Mouse (Mus musculus): ENCODE results near the gene Ubap1.

Ubap1 gene

DNA sequence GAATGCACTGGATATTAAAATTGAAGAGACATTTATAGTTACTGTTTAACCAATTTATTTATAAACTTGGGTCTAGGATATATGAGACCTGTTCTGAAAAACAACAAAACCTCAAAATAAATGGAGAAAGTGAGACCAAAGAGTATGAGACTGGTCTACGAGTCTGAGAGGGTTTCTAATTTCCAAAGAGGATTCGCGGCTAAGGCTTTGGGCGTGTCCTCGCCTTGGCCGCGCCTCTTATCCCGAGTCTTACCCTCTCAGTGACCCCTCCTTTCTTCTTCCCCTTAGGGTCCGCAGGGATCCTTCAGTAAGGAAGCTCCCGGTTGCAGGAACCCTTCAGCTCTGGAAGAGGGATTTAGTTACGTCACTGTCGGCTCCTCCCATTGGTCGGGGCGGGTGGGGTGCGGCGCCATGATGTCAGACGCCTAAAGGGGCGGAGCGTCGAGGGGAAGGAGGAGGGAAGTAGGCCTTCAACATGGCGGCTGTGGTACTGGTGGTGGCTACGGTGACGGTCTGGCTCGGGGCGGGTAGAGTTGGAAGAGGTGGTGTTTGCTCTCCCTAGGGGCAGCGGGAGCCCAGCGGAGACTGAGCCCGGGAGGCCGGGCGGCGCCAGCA, at the start of gene Ubap1:
Ubap1 (plus strand) TSS at position 413 of the 615 bp plus-strand sequence.
- DNase-seq: peak; percentile 96

DNA sequence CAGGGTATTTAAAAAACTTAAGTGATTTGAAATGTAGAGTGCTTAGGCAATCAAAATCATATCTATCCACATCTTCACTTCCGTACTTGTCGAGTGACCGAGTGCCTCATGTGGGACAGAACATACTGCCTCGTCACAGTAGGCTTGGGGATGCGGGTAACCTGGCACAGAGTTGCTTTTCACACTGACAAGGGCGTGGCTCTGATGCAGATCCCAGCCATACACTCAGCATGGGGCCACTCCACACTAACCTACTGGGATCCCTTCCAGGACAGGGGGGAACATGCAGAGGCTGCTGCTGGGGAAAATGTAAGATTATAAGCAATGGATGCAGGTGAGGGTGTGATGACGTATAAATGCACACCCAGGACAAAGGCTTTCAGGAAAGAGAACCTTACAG, 45.1 kb upstream of the Ubap1 start:
- DNase-seq: peak; percentile 58 to 60

DNA sequence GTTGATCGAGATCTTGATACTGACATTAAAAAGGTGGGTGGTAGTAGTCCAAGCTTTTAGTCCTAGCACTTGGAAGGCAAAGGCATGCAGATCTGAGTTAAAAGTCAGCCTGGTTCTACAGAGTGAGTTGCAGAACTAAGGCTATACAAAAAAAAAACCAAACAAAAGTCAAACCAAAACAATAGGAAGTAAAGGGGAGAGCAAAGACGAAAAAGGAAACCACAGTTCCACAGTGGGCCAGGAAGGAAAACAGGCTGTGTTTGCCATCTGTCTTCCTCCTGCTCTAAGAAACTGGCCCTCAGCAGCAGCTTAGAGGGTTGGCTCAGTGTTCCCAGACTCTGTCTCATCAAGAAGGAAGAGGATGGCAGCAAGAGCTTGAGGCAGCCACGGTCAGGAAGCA, 44.5 kb upstream of the Ubap1 start:
- DNase-seq: peak; percentile 25 to 37

DNA sequence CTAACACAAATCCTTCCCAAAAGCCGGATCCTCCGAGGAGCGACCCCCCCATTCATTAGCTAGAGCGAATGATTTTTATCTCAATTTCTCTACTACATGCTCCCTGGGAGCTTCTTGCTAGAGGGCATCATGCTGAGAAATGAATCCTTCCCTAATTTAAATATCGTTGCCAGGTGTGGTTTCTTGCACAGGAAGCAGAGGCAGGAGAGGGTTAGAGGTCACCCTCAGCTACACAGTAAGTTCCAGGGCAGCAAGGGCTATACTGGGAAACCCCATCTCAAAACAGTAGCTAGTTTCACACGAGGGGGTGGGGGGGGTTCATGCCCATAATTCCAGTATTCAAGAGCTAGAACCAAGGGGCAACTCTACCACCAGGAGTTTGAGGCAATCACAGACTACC, 41.4 kb upstream of the Ubap1 start:
- no peak for DNase-seq

DNA sequence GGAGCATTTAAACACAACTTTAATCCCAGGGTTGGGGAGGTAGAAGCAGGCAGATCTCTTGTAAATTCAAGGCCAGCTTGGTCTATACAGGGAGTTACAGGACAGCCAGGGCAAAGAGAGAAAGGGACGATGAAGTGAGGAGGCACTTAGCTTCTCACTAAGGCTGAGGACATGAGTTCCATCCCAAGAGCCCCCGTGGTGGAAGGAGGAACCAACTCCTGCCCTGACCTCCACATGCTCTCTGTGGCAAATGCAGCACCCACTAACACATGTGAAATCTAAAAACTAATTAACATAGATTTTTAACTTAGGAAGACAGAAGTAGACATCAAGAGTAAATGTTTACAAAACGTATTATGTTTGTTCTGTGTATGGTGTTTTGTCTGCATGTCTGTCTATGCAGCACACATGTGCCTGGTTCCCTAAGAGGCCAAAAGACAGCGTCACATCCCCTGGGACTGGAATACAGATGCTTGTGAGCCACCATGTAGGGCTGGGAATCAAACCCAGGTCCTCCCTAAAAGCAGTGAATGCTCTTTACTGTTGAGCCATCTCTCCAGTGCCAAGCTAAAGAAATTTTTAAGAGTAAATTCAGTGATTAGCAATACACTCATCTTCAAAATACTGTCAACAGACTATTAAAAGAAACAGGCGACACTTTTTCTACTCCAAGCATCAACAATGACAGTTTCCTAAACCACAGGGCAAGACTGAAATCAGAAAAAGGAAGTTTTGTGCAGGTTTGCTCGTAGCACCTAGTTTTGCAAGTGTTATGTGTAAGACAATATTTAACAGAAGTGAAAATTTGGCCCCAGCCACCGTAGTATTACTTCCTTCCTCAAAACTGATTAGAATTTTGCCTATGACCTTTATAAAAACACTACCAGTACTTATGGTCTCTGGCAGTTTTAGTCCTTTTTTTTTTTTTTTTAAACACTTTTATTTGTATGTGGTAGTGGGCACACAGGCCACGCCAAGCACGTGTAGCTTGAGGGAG, 37.9 kb upstream of the Ubap1 start:
- DNase-seq: no peak

DNA sequence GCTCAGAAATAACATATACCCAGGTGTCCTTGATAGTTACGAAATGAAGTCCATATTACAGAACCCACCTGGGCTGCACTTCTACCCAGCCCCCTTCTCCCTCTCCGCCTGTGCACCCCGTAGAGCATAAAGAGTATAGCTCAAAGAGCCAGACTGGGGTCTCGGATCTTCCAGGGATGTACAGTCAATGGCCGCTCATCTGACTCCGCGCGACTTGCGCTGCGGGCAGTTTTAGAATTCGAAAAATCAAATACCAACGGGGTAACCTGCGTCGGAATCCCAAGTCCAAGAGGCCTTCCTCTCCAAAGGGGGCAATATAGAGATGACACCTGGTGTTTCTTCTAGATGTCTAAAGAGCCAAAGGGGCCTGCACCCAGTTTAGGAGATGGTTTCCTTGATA, 35.1 kb upstream of the Ubap1 start:
- DNase-seq: peak in 1 of 2 experiments; percentile 10

DNA sequence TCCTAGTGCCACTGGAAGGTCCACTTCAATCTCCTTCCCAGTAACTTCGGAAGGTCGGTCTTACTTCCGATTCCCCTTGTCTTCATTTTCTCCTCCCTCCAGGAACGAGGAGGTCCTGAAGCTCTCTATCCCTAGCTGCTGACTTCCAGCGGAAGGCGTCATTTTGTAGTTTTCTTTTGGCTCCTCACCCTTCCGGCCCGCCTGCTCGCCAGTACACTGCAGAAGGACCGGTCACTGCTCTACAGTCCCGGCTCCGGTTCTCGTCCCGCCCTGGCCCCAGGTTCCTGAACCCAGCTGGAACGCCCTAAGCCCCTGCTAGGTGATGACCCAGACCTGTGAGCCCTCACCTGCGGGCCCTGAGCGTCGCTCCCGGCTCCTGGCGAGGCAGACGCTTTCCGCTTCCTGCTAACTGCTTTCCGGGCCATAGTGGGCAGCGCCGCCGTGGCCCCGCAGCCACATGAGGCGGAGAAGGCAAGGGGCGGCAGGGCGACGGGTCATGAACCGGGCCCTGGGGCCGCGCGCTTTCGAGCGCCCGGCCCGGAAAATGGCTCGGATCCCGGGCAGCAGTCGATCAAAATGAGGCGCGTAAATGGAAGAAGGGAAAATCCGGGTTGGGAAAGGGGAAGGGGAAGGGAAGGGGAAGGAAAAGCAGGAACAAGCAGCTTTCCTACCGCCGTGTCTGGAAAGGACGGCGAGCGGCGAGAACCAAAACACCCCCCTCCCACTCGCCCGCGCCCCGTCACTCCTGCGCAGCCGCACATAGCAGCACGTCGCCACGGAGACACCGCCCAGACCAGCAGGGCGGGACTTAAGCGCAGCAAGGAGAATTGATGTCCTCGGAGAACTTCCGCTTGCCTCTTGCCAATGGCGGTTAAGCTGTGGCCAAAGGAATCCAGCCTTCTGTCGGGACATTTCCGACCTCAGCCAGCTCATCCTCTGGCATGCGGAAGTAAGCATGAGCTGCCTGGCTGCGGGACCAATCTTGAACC, 34.4 kb upstream of the Ubap1 start, which contains the start of gene Dcaf12:
Dcaf12 (minus strand) TSS at position 749 of the 989 bp plus-strand sequence.
- peak; percentile 97 for DNase-seq

DNA sequence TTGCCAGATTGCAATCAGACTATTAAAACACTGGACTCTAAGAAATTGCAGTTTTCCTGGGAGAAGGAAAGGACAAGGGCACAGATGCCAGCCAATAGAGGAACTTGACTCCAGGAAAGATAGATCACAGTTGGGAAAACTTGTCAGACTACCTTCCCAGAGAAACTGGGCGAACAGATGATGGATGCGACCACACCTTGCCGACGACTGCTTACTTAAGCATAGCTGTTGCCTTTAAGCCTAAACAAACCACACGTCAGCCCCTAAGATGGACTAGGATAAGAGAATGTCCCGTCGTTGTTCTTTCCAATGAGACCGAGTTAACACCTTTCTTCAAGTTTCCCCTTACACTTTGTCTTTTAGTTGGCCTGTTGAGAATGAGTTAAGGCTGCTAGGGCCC, 33.6 kb upstream of the Ubap1 start:
- no peak for DNase-seq

DNA sequence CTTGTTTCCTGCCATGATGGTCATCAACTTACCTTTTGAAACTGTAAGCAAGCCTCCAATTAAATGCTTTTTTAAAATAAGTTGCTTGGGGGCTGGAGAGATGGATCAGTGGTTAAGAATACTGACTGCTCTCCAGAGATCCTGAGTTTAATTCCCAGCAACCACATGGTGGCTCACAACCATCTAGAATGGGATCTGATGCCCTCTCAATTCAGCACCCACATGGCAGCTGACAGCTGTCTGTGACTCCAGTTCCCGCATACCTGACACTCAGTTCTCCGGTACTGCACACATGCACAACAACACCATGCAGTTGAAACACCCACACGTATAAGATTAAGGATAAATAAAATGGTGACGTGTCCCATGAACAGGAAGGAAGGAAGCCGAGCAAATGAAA, 30.5 kb upstream of the Ubap1 start:
- no peak for DNase-seq

DNA sequence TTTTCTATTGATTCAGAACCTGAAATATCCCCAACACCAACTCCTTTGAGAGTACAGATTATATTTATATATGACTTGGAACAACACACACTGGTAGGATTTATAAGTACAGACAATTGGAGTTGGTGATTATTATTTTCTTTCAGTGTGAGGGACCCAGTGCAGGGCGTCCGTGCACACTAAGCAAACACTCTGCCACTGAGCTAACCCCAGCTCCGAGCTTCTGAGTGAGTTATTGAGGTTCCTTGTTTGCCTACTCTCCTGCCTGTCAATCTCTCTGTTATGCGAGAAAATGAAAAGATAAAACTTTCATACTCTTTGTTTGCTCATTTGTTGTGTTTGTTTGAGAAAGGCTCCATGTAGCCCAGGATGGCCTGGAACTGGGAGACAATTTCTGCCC, 27.8 kb upstream of the Ubap1 start:
- DNase-seq: no peak

DNA sequence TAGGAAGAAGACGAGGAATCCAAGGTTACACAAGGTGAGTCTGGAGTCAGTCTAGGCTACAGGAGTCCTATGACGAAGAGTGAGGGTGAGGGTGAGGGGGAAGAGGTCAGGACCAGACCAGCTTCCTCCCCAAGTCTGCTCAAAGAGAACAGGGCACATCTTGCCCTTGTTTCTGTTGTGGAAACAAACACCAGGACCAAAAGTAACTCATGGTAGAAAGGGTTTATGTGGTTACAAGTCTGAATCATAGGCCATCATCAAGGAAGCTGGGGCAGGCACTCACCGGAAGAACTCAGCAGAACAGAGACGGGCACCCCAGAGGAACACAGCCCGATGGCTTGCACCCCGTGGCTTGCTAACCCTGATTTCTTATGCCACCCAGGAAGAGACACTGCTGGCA, 21.9 kb upstream of the Ubap1 start:
- no peak for DNase-seq

DNA sequence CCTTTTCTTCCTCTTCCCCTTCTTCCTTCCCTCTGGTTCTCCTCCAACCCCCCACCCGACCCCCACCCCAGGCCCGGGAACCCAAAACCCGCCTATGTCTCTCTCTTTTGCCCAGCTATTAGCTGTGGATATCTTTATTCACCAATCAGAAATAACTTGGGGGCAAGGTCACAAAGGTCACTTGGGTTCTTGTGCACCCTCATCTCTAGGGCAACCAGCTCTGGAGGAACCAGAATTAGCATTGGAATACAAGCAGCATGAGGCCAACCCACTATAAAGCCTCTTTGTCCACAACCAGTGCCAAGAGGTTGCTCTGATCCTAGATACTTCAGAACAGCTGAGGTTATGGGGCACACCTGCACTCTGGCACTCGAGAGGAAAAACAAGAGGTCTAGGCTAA, 19.3 kb upstream of the Ubap1 start:
- no peak for DNase-seq

DNA sequence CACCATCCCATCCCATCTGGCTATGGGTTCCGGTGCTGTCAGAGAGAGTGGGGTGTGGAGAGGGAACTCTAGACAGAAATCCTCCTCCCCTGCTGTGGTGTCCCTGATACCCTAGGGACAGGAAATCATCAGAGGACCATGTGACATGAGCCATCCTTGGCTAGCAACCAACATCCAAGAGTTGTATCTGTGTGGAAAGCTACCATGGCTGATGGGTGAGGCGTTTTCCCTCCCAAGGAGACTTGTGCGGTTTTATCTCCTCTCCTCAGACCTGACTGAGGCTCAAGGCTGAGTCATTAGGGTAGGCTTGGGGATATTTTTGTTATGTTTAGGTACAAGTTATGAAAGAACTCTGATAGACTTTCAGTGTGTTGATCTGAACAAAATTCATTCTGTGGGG, 17.7 kb upstream of the Ubap1 start:
- DNase-seq: no peak

DNA sequence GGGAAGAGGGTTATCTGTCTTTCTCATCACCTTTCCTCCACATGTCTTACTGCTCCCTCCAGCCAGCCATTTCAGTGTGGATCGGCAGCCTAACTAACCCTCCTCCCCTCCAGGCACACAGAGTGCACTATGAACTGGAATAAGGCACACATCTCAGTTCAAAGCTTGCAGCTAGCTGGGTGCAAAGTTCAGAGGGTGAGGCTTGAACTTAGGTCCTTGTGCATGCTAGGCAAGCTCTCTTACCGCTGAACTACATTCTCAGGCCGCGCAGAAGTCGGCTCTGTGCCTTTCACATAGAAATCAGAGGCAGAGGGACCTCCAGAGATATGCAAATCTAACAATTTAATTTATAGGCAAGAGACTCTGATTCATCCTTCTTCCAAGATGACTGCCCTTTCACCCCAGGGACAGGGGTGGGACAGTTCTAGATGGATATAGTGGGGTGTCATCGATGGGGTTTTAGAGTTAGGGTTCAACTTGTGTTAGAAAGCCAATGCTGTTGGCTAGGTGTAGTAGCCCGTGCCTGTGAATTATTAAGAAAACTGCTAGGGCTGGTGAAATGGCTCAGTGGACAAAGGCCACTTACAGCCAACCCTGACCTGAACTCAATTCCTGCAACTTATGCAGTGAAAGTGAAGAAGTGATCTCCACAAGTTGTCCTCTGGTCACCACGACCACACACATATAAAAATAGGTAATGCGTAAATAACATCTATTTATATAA, 16.9 kb upstream of the Ubap1 start:
- DNase-seq: no peak

DNA sequence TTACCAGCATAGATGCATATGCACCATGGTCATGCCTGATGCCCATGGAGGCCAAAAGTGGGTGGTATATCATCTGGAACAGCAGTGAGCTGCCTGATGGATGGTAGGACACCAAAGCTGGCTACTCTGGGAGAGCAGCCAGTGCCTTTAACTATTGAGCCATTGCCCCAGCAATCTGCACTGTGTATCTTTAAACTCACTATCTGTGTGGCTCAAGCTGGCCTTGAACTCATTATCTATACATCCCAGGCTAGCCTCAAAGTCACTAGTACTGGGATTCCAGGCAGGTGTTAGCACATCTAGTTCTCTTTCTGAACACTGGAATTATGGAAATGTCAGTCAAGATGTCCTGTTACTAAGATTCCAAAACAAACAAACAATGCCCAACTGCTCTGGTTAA, 12.2 kb upstream of the Ubap1 start:
- DNase-seq: no peak

DNA sequence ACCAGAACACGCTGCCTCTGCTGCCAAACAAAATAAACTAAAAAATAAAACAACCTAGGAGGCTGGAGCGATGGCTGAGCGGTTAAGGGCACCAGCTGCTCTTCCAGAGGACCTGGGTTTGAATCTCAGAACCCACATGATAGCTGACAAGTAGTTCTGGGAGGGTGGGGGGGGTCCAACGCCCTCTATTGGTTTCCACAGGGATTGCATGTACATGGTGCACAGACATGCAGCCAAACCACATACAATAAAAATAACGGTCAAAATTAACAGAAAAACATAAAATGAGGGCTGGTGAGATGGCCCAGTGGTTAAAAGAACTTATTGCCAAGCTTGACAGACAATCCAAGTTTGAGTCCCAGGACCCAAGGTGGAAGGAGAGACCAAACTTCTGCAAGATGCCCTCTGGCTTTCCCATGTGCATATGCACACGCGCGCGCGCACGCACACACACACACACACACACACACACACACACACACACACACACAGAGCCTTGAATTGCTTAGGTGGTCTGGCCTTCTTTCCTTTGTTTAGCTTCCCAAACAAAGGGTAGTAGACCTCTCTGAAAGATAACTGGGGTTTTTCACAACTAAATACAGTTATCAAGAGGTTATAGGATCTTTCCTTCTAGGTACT, 7.8 kb upstream of the Ubap1 start:
- DNase-seq: no peak

DNA sequence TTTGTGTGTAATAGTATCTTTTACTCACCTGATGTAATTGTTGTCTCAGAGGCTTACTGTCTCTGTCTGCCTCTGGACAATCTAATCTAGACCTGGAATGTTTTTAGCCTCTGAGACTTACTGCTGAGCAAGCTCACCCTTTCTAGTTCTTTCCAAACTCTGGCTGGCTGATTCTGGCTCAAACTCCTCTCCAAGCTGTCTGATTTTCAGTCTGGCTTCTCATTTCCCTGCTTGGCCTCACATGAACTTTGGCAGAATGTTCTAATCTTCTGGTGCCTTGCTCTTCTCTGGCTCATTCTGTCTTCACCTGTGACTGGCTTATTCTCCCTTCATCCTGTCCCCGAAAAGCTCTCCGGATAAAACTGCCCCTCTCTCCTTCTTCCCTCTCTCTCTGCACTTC, 2.8 kb upstream of the Ubap1 start:
- DNase-seq: peak; percentile 35 to 42

DNA sequence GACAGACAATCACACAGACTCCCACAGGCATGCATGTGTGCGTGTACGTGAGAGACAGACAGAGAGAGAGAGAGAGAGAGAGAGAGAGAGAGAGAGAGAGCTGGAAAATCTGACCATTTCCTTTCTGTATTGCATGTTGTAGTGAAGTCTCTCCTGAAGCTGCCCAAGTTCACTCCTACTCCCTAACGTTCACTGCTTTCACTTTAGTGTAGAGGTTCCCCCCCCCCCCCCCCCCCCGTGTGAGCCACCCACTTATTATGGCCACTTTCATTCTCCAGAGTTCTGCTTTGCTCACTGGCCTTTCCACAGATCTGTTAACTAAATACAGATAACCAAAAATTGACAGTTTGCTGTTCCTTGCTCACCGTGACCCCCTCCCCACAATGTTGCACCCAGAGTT, 957 bp upstream of the Ubap1 start:
- DNase-seq: no peak

DNA sequence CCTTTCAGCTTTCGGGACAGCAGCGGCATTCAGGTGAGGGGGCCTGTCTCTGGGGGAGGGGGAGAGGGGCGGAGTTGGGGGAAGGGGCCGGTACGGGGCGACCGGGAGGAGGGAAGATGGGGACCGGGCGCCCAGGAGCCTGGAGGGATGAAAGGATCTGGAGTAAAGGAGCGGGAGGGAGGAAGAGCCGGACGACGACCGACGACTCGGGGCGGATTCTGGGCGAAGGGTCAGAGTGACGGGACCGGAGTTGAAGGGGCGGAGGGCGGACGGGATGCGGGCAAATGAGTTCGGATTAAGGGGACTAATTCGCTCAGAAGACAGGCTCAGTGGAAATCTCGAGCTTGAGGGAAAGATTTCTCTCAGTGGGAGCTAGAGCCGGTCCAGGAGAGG, 399 bp downstream of the Ubap1 start:
- DNase-seq: no peak

DNA sequence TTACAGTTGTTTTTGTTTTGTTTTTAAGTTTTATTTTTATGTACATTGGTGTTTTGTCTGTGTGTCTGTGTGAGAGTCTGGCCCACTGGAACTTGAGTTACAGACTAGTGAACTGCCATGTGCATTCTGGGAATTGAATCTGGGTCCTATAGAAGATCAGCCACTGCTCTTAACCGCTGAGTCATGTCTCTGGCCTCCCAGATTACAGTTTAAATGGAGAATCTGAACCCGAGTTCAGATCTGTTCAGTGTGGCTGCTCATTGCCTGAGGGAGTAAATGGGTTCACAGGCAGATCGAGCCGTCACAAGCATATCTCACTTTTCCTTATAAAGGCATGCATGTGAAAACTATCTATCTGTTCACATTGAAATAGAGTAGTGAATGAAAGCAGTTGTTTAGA, 4.0 kb downstream of the Ubap1 start:
- DNase-seq: no peak

DNA sequence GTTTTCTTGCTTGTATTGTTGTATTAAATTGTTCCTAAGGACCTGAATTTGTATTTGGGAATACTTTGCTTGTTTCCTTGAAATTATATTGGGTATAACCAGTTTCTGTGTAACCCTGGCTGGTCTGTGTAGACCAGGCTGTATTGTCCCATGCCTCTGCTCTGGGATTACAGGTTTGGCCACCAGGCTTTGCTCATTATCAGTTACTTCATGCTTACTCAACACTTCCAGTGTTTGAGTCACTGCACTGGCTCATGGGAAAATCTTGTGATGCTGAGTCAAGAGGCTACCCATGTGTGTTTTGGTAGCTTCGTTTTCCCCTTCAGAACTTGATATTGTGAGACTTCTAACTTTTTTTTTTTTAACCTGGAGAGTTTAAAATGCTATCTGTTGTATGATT, 4.5 kb downstream of the Ubap1 start:
- DNase-seq: no peak

DNA sequence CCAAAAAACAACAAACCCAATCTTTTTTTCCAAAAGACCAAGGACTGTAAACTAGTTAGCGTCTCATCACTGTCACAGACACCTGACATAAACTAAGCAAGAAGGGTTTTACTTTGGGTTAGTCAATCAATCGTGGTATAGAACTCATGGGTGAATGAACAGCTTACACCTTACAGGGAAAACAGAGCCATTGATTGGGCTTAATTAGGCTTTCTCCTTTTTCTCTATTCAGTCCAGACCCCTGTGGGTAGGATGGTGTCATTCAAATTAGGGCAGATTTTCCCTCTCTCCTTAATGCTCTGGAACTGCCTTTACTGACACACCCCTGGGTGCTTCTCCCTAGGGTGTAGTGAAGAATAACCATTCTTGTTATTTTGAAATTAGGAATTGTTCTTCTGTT, 8.4 kb downstream of the Ubap1 start:
- no peak for DNase-seq
